Mouse (Mus musculus): ENCODE data around the gene Catip.

GRCm38 (mm10) chr1:74362325-74363229 is 669 bp downstream of the Catip start:
- TF ChIP-seq CTCF (IDR thresholded peaks at IDR 0.05; ENCODE audit: insufficient read depth, low read length) (no peak), POLR2A (IDR thresholded peaks at IDR 0.05; ENCODE audit: borderline replicate concordance, extremely low read depth, low read depth, low read length) (no peak)

Measured in lung, adult 2 months (tissue).